Mouse (Mus musculus) ES-CJ7 (cell line): ENCODE measurements around the gene Gm17428.
"Not testable (repeated sequence)": the region's sequence is repeated elsewhere in the genome, so short reads cannot be mapped to it uniquely, and the experiment has no call there.

Experiments
- DNase-seq: peaks from one replicate; pipeline ENCODE4 v3.0.0; 2011; ENCODE audit warnings: low read depth, low spot score

Gm17428 gene

DNA sequence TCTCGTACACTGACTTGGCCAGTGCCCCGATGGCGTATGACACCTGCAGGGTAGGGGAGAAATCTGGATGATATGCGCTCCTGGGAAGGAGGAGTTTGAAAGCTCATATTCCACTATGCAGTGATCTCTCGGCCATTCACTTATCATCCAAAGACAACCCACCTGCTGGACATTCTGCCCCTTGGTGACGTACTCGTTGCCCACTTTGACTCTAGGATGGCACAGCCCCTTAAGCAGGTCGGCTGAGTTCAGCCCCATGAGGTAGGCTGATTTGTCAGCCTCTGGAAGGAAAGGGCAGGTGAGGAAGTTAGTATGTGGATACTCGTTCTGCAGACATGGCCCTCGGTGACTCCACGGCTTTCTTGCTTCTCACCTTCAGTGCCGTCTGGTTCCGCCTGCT lies 12.1 kb downstream of the Gm17428 start:
- DNase-seq, result no peak

GRCm38 (mm10) chr14:54989886-54990441 lies 13.2 kb downstream of the Gm17428 start:
- no peak for DNase-seq

DNA sequence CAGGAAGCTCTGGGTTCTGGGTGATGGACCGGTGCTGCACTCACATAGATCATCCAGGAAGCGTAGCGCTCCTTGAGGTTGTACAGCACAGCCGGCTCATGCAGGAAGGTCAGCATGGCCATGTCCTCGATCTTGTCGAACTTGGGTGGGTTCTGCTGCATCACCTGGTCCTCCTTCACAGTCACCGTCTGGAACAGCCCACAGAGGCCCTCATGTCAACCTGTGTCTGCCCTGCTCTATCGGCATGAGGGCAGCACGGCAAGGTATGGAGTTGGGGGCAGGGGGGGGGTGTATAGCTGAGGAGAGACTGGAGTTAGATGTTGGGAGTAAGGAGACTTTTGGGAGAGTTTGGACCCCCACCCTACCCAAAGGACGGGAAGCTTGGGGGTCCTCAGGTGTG lies 15.5 kb downstream of the Gm17428 start:
- DNase-seq, result no peak

DNA sequence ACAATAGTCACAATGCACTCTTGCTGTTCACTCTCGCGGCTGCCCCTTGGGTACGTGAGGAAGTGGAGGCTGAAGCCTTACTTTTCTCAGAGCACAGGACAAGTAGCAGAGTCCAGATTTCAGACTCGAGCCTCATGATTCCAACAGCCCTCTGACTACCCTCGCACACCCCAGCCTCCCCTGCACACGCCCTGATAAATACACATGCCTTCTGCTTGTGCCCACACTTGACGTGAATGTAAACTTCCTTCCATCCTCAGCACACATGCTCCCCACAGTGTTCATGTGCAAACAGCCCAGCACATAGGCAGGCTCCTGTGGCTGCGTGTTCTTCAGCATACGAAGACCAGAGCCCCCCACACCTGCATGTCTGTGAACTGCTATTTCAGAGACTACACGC lies 16.9 kb downstream of the Gm17428 start:
- no peak for DNase-seq

GRCm38 (mm10) chr14:54994136-54994868 lies 17.6 kb downstream of the Gm17428 start, which contains the start of gene Myh7:
Myh7 (minus strand) TSS chr14:54994626.
- no peak for DNase-seq

DNA sequence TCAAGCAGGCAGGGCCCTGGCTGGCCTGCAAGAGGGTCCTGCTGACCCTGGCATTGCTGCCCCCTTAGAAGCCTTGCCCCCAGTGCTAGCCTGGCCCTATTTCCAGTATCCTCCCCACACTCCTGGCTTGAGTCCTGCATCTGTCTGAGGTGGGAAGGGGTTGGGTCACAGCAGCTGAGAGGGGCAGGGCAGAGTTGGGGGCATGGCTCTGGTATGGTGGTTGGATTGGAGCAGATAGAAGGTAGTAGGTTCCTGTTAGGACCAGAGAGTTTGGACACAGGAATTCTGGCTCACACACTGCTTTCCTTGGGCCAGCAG lies 18.1 kb downstream of the Gm17428 start:
- DNase-seq, result no peak

DNA sequence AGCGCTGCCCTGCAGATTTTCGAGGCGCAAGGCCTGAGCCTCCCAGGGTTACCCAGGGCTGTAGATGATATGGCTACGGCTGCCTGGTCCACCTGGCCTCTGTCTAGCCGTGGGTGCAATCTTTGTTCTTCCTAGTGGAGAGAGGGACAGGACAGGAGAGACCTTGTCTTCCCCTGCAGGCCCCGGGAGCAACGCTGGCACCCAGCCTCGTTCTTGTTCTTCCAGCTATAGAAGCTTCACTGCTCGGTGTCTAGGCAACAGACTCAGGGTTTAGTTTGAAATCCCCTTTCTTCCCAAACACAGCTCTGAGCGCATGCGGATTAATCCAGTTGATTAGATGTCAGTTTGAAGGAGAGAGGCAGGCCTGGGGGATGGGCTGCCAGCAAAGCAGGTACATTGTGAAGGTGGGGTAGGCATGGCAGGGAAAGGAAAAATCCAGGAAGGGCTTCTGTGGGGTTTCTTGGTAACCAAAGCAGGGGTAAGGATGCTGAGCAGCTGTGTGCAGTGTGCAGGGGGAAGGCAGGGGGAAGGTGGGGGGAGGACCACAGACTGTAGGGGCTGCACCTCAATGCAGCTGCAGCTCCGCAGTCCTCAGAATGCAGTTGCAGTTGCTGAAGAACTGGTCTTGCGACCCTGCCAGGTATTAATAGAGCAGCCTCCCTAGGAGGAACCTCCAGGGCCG lies 18.9 kb downstream of the Gm17428 start:
- no peak for DNase-seq

- DNase-seq, result no peak
Measured at GRCm38 (mm10) chr14:54996793-54997192, 20.1 kb downstream of the Gm17428 start.

DNA sequence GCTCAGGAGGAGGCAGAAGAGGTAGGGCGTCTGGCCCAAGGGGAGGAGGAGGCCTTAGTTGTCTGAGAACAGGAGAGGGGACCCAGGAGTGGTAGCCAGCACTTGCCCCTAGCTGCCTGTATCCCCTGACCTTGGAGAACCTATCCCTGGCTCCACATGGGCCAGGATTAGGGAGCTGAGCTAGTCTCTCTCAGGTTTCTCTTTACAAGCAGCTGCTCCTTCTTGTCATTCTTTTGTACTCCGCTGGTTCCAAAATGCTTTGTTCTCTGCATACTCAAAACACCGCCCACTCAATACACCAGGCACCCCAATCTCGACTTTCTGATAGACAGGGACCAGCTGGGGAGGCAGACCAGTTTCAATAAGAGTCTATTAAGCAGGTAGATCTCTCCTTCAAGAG lies 20.6 kb downstream of the Gm17428 start:
- no peak for DNase-seq

DNA sequence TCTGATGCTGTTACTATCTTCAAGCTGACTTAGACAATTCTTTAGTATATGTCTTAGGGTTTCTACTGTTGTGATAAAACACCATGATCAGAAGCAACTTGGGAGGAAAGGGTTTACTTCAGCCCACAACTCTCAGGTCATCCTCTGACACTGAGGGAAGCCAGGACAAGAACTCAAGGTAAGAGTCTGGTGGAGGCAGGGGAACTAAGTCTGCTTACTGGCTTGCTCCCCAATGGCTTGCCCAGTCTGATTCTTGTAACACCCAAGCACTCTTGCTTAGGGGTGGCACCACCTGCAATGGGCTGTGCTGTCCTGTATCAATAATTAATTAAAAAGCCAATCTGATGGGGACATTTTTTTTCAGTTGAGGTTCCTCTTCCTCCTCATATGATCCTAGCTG lies 21.9 kb downstream of the Gm17428 start:
- DNase-seq, result no peak

- not testable (repeated sequence) for DNase-seq
Measured at GRCm38 (mm10) chr14:54999868-55000267, 23.1 kb downstream of the Gm17428 start.

DNA sequence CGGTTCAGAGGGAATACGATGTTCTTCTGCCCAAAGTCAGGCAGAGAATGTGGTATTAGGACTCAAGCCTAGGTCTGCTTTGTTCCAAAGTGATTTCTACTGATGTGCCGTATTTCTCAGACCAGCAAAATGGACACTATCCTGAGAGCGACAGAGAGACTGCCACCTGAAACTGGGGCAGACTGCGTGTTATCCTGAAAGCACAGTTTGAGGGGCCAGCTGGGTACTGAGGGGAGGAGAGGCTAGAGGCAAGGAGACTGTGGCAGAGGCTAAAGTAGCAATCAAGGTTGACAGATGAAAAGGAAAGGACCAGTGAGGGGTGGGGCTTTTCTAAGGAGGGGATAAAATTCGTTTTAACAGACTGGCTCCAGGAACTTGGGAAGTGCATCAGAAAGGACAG lies 24.1 kb downstream of the Gm17428 start:
- DNase-seq, result no peak

GRCm38 (mm10) chr14:55001446-55001845 lies 24.7 kb downstream of the Gm17428 start:
- DNase-seq, result no peak

DNA sequence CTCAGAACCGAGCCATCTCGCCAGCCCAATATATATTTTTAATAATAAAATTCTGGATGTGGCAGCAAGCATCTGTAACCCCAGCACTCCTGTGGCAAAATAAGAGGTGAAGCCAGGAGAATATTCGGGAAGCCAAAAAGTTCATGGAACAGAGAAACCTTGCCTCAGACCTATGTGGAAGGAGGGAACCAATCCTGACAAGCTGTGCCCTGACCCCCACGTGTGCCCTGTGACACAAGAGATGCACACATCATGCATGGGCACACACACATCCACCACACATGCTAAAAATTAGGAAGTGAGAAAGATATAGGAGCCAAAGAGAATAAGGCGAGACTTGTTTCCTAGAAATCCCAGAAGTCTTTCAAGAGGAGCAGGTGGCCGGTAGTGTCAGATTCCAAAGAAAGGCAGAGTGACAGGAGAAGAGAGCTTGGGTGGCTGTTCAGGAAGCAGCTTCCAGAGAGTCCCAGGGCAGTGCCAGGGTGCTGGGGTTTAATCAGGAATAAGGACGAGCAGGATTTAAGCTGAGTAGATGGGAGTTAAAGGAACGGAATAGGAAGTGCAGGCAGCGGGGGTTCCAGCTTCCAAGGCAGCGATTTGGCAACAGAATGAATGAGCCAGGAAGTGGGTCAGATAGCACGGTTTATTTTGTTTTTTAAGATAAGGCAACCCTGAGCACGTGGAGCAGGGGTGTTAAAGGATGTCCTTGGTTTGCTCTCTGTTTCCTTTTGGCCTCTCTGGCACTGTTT lies 25.4 kb downstream of the Gm17428 start:
- DNase-seq, result no peak

DNA sequence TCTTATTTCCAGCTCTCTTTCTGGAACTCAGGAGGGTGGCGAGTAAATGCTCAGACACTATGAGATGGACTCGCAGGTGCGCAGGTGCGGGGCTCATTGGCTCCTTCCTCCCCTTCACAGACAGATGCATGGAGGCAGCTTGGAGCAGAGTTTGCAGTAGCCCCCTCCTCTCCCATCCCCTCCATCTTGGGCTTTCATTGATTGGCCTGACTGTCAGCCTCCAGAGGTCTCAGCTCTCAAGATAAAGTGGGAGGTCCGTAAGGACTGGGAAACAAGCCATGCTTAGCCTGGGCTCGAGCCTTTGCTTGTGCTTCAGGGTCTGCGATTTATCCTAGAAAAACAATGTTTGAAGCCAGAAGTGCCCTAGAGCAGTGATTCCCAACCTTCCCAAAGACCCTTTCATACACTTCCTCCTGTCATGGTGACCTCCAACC lies 26.0 kb downstream of the Gm17428 start:
- no peak for DNase-seq

GRCm38 (mm10) chr14:55003878-55004855 lies 27.4 kb downstream of the Gm17428 start:
- no peak for DNase-seq

DNA sequence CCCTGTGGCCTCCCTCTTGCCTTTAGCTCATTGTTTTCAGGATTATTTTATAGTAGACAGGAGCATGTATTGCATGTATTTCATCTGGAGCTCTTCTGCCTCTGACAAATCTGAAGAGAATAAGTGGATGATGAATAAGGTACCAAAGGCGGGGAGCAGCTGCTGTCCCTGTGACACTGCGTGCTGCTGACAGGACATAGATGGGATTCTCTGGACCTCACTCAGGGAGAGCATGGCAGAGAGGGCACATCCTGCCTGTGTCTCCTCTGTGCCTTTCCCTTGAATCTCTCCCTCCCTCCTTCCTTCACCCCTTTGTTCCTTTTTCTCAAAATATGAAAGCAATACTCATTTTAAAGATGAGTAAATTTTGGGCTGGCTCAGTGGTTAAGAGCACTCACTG lies 28.8 kb downstream of the Gm17428 start:
- DNase-seq, result no peak

DNA sequence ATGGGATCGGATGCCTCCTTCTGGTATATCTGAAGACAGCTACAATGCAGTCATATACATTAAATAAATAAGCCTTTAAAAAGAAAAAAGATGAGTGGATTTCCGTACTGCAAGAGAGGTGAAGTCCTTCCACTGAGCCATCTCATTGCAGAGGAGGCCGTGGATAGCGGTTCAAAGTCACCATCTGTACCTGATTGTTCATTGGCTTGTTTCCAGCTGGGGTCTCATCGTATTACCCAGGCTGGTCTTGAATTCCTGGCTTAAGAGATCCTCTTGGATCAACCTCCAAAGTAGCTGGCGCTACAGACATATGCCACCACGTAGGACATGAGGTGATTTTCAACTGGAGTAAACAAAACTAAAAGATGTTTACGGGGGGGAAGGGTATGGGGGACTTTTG lies 29.2 kb downstream of the Gm17428 start:
- no peak for DNase-seq

GRCm38 (mm10) chr14:55006541-55006940 lies 29.8 kb downstream of the Gm17428 start:
- DNase-seq, result no peak

DNA sequence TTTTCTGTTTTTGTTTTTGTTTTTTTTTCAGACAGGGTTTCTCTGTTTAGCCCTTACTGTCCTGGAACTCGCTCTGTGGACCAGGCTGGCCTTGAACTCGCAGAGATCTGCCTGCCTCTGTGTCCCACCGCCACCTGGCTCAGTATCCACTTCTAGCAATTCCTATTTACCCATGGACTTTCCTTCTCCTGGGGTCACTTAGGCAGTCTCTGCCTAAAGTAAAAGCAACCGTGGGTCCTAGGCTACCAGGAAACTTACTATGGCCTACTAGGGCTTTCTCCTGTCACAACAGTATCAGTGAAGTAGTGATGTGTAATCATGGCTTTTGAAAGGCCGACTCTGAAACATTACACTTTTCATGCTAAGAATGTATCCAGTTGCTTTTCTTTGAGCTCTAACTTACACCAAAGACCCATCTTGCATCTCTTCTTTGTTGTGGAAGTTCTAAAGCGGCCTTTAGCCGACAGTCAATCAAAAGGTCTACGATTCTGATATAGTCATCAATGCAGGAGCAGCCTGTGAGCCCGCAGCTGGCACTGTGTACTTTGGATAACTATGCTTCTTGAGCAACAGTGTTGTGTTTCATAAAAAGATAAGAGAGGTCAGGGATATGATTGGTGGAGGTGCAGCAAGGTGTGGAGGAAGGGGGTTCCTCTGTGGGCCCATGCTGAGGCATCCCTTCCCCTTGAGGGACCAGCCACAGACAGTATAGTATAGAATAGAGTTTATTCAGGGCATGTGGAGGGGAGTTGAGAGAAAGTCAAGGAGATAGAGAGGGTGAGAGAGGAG lies 30.6 kb downstream of the Gm17428 start:
- DNase-seq, result no peak
